Mouse (Mus musculus) thymus, adult 18-20 months (tissue): ENCODE measurements around the gene 4930590J08Rik.

Source experiments
- DNase-seq, 2 experiments: peaks; one replicate each; pipeline ENCODE4 v3.0.0; 2022; ENCODE audit warnings: mixed read lengths in 2 of 2

4930590J08Rik gene

DNA sequence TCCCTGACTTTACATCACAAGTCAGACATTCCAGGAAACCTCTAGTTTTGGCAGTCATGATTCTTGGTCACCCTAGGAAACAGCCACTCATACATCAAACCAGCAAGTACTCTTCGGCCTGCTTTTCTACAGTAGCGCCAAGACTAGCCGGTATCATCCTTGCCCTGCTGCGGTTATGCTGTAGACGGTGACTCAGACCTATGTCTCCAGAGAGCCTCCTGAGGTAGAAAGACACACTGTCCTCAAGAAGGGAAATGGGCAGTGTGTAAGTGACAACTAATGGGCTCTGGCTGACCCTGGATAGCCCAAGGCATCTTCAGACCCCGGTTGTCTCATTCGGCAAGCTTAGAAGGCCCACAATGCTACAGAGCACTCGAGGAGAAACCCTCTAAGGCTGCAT lies 62.5 kb downstream of the 4930590J08Rik start:
- no peak for DNase-seq

GRCm38 (mm10) chr6:91966006-91966405 lies 63.4 kb downstream of the 4930590J08Rik start:
- DNase-seq: no peak

DNA sequence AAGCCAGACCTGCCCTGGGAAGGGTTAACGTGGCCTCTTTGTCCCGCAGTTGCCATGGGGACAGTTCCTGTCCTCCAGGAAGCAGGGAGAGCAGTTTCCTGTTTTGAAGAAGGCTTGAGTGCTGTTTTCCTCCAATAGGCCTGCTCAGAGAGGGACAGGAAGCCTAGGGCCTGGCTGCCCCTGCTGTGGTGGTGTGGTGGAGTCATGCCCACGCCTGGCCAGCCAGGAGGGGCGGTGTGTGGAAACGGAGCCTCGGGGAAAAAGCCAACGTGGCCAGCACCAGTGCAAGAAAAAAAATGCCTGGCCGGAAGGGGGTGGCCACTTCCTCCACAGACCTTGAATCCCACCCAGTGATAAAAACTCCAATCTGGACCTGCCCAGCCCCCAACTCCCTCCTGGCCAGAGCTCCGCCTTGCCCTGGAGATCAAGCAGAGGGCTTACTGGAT lies 69.6 kb downstream of the 4930590J08Rik start:
- DNase-seq: peak in 1 of 2 experiments; percentile 4

DNA sequence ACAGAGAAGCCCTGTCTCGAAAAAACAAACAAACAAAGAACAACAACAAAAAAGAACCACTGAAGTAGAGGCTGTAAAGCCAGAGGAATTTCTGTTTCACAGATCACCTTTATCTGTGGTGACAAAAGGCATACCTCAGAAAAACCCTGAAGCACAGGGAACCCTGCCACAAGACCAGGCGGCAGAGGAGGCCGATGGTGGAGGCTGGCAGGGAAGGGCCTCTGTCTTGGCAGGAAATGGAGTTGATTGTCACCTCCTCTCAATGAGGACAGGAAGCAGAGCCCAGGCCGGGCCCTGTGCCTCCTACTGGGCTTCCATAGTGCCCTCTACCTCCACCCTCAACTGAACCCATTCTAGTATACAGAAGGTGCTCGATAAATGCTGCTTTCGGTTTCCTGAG lies 71.4 kb downstream of the 4930590J08Rik start:
- DNase-seq: no peak

DNA sequence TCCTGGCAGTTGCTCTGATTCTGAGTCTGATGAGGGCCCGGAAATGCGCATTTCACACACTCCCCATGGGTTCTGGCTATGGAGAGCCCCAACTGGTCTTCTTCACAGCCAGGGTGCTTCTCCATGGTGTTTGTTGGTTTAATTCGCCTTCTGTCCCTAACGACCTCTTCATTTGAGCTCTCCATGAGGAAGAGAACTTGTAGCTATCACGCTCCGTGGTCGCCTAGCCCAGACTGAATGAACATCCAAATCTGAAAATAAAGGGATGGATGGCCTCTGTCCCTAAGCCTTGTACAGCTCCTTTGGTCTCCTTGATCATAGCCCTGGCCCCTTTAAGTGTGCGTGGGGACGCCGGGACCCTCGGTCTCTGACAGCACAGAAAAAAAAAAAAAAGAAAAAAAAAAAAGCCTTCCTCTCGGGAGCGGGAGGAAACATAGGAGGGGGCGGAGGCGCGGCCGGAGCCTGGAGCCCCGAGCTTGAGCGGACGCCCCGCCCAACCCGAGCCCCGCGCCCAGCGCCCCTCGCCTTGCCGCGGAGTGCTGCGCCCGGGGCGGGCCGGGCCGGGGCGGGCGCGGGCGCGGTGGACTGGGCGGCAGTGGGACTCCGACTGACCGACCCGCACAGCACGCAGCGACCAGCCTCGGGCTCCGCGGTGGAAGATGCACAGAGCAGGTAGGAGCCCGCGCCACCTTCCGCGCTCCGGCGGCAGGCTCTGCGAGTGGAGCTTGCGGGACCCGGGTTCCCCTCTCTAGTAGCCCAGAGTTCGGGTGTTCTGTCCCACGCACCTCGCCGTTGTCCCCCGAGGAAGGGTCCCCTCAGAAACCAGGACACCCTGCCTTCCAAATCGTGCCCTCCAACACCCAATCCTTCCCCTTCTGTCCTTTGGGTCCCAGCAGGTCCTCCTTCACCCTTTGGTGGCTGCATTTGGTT lies 76.0 kb downstream of the 4930590J08Rik start, which contains the start of gene Fgd5:
TSS of gene Fgd5 (plus strand) at position 508 of the 930 bp plus-strand sequence.
- DNase-seq: no peak

DNA sequence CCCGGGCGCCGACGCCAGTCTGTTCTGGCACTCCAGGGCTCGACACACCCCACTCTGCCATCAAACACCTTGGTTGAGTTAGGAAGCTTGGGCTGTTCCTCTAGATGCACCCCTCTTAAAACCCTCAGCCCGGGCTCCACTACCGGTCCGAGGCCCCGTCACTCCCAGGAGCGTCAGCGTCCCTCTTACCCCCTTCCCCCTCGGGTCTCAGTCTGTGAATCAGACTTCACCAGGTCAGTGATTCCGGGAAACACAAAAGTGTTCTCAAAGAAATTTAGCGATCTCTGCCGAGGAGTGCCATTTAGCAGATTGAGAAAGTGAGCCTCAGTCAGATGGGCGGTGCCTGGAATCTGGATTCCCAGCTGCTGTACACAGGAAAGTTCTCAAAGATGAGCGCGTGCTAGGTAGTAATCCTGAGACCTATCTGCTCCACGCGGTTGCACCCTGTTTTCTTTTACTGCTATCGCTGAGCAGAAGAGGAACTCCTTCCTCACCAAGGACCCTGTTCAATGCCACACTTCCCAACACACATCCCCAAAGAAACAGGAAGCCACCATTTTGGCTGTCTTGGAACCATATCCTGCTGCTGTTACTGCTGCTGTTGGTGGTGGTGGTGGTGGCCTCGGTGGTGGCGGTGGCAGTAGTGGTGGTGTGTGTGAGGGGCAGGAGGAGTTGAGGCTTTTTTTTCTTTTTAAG lies 76.8 kb downstream of the 4930590J08Rik start:
- DNase-seq: no peak

DNA sequence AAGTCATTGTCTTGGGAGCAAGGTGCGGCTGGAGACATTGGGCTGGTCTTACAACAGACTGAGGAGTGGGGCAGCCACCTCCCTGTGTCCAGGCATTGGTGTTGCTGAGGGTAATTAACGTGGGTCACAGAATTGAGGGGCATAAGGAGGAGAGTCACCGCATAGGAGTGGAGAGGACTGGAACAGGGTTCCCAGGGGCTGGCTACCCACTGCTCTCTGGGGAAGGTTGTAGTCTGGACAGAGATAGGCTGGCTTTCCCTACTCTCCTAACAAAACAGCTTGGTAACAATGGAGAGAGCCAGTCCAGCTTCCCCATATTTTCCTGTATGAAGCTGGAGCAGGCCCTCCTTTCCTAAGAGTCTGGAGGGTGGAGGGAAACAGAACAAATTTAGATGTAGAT lies 77.4 kb downstream of the 4930590J08Rik start:
- no peak for DNase-seq

- no peak for DNase-seq
Measured at GRCm38 (mm10) chr6:91990101-91990500, 87.5 kb downstream of the 4930590J08Rik start.

DNA sequence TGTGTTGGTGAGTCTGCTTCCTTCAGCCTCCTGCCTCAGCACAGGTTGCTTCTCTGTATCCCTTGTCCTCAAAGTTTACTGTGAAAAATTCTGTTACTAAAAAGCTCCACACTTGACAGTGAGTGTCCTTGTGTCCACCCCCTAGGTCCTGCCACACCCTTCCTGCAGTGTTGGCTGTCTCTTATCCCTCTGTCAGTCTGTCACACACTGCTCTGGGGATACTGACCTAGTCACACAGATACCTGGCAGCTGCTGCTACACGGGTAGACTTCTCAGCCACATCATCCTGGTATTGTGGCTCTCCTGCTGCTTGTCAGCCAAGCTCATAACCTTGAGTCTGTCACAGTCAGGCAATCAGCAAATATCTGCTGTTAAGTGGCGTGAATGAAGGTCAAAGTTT lies 90.2 kb downstream of the 4930590J08Rik start:
- DNase-seq: no peak

GRCm38 (mm10) chr6:91993795-91994505 lies 91.3 kb downstream of the 4930590J08Rik start:
- DNase-seq: no peak

- no peak for DNase-seq
Measured at GRCm38 (mm10) chr6:91996072-91996471, 93.5 kb downstream of the 4930590J08Rik start.
